Mouse (Mus musculus): ENCODE measurements around the gene Prss42.

Prss42 gene

GRCm38 (mm10) chr9:110790462-110790861, 7.5 kb upstream of the Prss42 start:
- peak in 1 of 2 experiments; percentile 34 for DNase-seq (ENCODE audit: low spot score in 2 of 2)

GRCm38 (mm10) chr9:110797013-110797412, 953 bp upstream of the Prss42 start:
- no peak for DNase-seq (ENCODE audit: low spot score in 2 of 2)

GRCm38 (mm10) chr9:110800834-110801479, 3.0 kb downstream of the Prss42 start:
- no peak for DNase-seq (ENCODE audit: low spot score in 2 of 2)

GRCm38 (mm10) chr9:110803294-110803693, 5.3 kb downstream of the Prss42 start:
- peak in 1 of 2 experiments; percentile 50 for DNase-seq (ENCODE audit: low spot score in 2 of 2)

- DNase-seq (ENCODE audit: low spot score in 2 of 2), result no peak
Measured at GRCm38 (mm10) chr9:110810051-110810450, 12.1 kb downstream of the Prss42 start.

- DNase-seq (ENCODE audit: low spot score in 2 of 2), result no peak
Measured at GRCm38 (mm10) chr9:110813789-110814188, 15.8 kb downstream of the Prss42 start, which contains the start of gene Prss44. Gene Prss44, plus strand, starts transcription at chr9:110813994.

GRCm38 (mm10) chr9:110820546-110820945, 22.6 kb downstream of the Prss42 start:
- peak in 1 of 2 experiments; percentile 63 for DNase-seq (ENCODE audit: low spot score in 2 of 2)

- DNase-seq (ENCODE audit: low spot score in 2 of 2), result no peak
Measured at GRCm38 (mm10) chr9:110821436-110821835, 23.5 kb downstream of the Prss42 start.

- no peak for DNase-seq (ENCODE audit: low spot score in 2 of 2)
Measured at GRCm38 (mm10) chr9:110825426-110825825, 27.5 kb downstream of the Prss42 start.

GRCm38 (mm10) chr9:110825832-110826231, 27.9 kb downstream of the Prss42 start:
- no peak for DNase-seq (ENCODE audit: low spot score in 2 of 2)

GRCm38 (mm10) chr9:110826390-110826789, 28.4 kb downstream of the Prss42 start, which contains the start of gene Prss43:
Gene Prss43, plus strand, starts transcription at chr9:110826690.
- DNase-seq (ENCODE audit: low spot score in 2 of 2), result no peak

GRCm38 (mm10) chr9:110833021-110833420, 35.1 kb downstream of the Prss42 start:
- DNase-seq (ENCODE audit: low spot score in 2 of 2), result no peak

- DNase-seq (ENCODE audit: low spot score in 2 of 2), result no peak
Measured at GRCm38 (mm10) chr9:110834411-110834810, 36.4 kb downstream of the Prss42 start, which contains the start of gene Prss45. Gene Prss45, plus strand, starts transcription at chr9:110834588.

GRCm38 (mm10) chr9:110834961-110835360, 37.0 kb downstream of the Prss42 start:
- no peak for DNase-seq (ENCODE audit: low spot score in 2 of 2)

- no peak for DNase-seq (ENCODE audit: low spot score in 2 of 2)
Measured at GRCm38 (mm10) chr9:110836112-110836511, 38.1 kb downstream of the Prss42 start.

GRCm38 (mm10) chr9:110840905-110841304, 42.9 kb downstream of the Prss42 start:
- DNase-seq (ENCODE audit: low spot score in 2 of 2), result no peak

GRCm38 (mm10) chr9:110841438-110841837, 43.5 kb downstream of the Prss42 start:
- no peak for DNase-seq (ENCODE audit: low spot score in 2 of 2)

GRCm38 (mm10) chr9:110844206-110844605, 46.2 kb downstream of the Prss42 start, which contains the start of gene Prss46:
Gene Prss46, plus strand, starts transcription at chr9:110844506.
- DNase-seq (ENCODE audit: low spot score in 2 of 2), result no peak

GRCm38 (mm10) chr9:110849162-110849561, 51.2 kb downstream of the Prss42 start:
- DNase-seq (ENCODE audit: low spot score in 2 of 2), result no peak

Measured in spleen, postnatal 4 days (tissue).